Mouse (Mus musculus): ENCODE data around the gene Zfp213.
A peak's percentile ranks its signal among the peaks of the same experiment; 100 is the strongest.
"Not testable (repeated sequence)": the region's sequence is repeated elsewhere in the genome, so short reads cannot be mapped to it uniquely, and the experiment has no call there.

The Zfp213 gene

DNA sequence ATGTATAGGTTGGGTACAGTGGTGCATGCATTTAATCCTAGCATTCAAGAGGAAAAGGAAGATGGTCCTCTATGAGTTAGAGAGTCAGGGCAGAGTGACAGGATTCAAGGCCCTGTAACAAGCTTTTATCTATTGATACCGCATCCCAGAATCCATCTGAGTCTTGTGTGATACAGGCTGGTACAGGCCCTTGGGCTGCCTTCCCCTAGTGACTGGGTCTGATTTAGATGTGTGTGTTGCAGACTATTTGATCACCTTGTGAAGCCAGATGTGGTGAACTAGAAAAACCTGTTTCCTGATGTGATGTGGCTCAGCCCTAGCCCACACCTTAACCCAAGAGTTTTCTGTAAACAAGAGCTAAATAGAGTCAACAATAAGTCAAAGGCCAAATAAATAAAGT is 19.3 kb downstream of the Zfp213 start:
- DNase-seq (ENCODE audit: low spot score) = no peak

- DNase-seq (ENCODE audit: low spot score) = no peak
Measured at GRCm38 (mm10) chr17:23543983-23544382, 20.1 kb downstream of the Zfp213 start.

GRCm38 (mm10) chr17:23543325-23543724 is 20.7 kb downstream of the Zfp213 start:
- peak; percentile 42 for DNase-seq (ENCODE audit: low spot score)

GRCm38 (mm10) chr17:23542835-23543234 is 21.2 kb downstream of the Zfp213 start:
- DNase-seq (ENCODE audit: low spot score) = peak; percentile 20

DNA sequence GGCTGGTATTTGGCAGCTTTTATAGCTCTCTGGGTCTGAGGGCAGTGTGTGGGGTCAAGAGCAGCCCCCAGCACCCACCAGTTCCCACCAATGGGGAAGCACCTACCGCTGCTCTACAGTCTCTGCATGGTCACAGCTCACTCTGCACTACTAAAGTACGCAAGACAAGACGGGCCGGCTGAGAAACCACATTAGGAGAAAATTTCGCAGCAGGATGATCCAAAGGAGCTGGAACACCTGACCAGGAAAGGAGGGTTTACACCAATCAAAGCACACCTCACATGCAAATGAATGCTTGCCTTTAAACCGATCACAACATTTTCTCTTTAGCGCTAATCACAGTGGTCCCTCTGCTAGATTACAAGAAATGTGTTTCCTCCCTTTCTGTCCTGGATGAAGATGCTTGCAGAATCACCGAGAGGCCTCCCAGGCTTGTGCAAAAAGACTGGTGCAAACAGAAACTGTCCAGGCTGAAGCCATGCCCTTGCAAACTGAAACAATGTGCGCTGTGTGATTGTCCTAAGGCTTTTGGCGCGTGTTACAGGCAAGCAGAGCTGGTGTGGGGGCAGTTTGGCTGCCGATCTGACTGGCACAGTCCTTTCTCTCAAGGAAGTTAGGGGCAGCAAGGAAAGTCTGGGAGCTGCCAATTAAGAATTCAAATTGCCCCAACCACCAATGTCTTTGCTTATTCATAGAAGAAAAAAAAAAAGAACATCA is 21.9 kb downstream of the Zfp213 start:
- DNase-seq (ENCODE audit: low spot score) = peak; percentile 41

DNA sequence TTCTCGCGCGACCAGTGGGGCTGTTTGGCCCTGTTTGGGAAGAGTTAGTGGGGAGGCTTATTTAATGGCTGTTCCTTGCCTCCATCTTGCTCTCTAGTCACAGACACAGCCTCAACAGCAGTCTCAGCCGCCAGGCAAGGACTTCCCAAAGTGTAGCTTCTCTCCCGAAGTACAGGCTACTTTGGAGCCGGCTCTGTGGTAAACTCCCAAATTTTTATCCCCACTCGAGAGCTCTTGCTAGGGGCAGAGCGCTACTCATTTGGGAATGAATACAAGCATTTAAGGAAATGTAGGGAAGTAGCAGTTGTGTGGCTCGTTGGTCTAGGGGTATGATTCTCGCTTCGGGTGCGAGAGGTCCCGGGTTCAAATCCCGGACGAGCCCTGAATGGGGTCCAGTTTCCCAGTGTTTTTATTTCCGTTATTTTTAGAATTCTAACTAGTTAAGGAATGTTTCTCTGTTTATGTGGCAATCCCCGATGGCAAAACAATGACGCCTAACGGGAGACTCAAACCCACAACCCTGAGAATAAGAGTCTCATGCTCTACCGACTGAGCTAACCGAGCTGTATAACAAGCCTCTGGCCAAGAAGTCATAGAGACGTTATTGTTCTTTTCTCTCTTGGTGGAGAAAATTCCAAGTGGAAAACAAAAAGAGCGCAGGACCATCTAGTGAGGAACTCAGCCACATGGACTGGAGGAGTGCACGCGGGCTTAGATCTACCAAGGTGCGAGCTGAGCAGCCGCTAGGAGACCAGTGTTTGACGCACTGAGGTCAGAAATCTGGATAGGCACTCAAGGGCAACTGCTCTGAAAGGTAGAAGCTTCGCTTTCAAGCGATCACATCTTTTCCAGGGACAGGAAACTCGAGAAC is 23.2 kb downstream of the Zfp213 start:
- DNase-seq (ENCODE audit: low spot score) = peak; percentile 70

GRCm38 (mm10) chr17:23540106-23540505 is 23.9 kb downstream of the Zfp213 start:
- no peak for DNase-seq (ENCODE audit: low spot score)

DNA sequence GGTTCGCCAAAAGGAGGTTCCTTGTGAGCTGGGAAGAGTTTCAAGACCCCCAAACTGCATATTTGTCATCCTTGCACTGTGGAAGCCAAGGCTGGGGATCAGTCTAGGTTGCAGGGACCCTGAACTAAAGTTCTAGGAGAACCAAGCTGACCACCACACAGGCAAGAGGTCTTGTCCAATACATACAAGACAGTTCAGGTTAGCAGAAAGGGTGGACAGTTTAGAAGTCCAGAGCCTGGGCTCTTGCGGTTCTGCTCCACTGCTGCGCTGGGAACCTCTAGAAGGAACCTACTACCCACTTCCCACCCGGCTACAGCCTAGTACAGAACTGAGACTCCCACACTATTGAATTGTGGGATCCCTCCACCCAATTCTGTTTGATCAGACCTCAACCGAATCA is 24.4 kb downstream of the Zfp213 start:
- DNase-seq (ENCODE audit: low spot score) = no peak

GRCm38 (mm10) chr17:23538299-23539015 is 25.6 kb downstream of the Zfp213 start:
- peak; percentile 47 for DNase-seq (ENCODE audit: low spot score)

GRCm38 (mm10) chr17:23537554-23538255 is 26.3 kb downstream of the Zfp213 start:
- DNase-seq (ENCODE audit: low spot score) = peak; percentile 51

DNA sequence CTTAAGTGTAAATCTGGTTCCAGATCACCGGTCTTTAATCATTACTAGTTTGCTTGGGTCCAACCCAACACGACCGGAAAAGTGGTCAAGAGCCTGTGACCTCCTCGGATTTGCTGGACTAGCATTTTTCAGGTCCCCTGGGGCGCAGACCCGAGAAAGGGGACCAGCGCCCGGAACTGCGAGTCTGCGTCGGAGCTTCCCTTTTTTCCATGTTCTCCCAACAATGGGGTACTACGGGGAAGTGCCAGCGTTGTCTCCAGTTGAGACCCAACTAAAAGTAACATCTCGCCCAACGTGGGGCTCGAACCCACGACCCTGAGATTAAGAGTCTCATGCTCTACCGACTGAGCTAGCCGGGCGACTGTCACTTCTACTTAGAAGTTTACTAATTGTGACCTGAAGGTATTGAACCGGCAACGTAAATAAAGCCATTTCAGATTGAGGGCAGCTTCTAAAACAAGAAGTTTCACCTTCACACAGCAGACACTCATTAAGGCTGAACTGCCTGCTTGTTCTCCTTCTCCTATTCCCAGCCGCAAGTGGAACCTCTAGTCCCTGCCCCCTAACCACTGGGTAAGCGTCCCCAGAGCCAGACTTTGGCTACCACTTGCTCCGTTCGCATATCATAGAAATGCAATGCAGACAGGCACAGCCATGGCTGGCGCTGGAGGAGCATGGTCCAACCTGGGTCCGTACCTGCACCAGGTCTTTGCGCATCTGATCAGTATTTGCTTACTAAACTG is 28.8 kb downstream of the Zfp213 start:
- peak; percentile 75 for DNase-seq (ENCODE audit: low spot score)

GRCm38 (mm10) chr17:23533591-23534490 is 30.2 kb downstream of the Zfp213 start:
- peak; percentile 60 for DNase-seq (ENCODE audit: low spot score)

DNA sequence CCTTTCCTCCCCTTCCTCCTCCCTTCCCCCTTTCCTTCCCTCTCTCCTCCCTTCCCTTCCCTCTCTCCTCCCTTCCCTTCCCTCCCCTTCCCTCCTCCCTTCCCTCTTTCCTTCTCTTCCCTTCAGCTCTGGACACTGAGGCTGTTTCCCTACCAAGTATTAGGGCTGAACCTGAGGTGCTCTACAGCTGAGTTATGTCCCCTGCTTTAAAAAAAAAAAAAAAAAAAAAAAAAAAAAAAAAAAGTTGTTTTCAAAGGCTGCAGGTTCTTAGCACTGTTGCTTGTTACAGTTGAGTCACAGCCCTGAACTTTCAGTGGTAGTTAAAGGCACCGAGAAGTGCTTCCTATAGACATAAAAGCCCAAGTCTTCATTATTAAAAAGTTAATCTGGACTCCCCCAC is 32.6 kb downstream of the Zfp213 start:
- DNase-seq (ENCODE audit: low spot score) = not testable (repeated sequence)

DNA sequence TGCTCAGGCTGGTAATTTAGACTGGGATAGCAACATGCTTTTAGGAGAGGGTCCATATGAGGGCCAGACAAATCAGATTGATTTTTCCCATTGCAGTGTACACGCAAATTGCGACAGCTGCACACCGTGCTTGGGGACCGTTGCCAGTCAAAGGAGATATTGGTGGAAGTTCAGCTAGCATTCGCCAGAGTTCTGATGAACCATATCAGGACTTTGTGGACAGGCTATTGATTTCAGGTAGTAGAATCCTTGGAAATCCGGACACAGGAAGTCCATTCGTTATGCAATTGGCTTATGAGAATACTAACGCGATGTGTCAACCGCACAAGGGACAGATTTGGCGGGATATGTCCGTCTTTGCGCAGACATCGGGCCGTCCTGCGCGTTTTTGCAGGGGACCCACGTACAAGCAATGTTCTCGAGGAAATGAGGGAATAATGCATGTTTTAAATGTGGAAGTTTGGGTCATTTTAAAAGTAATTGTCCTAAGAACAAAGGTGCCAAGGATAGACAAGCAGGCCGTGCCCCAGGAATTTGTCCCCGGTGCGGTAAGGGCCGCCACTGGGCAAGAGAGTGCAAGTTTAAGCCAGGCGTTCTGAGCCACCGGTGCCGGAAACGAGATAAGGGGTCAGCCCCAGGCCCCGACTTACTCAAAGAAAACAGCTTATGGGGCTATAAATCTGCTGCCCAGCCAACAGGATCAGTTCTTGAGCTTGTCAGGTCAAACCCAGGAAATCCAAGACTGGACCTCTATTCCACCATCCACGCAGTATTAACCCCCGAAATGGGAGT is 40.9 kb downstream of the Zfp213 start:
- not testable (repeated sequence) for DNase-seq (ENCODE audit: low spot score)

GRCm38 (mm10) chr17:23518701-23519423 is 45.2 kb downstream of the Zfp213 start:
- no peak for DNase-seq (ENCODE audit: low spot score)

Data from embryo, embryonic 10 days (tissue).